Mouse (Mus musculus) heart, adult 10 weeks (tissue): ENCODE data around the gene Sprr1a. TPM values are rescaled to one million over a fixed set of nuclear protein-coding genes. Genes with fewer than 3 reads are reported as not detected.

Experiments used
- polyA plus RNA-seq: library from polyadenylated mRNA; stranded (reverse); fragments of 350-450 nt; fragmentation: Illumina TruSeq; extraction: RNeasy Lipid Tissue Mini Kit (QIAGEN cat#74804); gene quantifications from one replicate; pipeline ENCODE4 v1.2.3, GENCODE M21; 2014; ENCODE audit warnings: low read depth, low replicate concordance

The Sprr1a gene
- polyA plus RNA-seq = not detected

GRCm38 (mm10) chr3:92485863-92486262, at the start of gene Sprr1a:
TSS of gene Sprr1a (minus strand) at chr3:92485895.

GRCm38 (mm10) chr3:92534411-92534810, 48.7 kb upstream of the Sprr1a start, which contains the start of gene 2310046K23Rik:
TSS of gene 2310046K23Rik (minus strand) at chr3:92534511.

DNA sequence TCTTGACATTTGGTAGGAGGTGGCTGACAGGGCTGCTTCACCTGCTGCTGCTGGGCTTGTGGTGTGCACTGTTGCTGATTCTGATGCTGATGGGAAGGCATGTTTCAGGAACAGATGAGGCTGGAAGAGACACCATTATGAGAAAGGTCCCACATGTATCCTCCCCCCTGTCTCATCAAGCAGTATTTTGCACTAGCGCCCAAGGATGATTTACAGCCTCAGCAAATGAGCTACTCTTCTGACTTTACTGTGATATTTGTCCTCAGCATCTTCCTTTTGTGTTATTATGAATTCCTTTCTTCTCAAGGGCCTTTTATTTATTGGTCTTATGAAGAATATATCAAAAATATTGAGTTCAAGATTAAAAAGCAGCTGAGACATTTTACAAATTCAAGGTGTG, 14.7 kb upstream of the Sprr1a start, which contains the start of gene Sprr4:
Gene Sprr4 (minus strand): TSS at position 101 of the 400 bp plus-strand sequence.

DNA sequence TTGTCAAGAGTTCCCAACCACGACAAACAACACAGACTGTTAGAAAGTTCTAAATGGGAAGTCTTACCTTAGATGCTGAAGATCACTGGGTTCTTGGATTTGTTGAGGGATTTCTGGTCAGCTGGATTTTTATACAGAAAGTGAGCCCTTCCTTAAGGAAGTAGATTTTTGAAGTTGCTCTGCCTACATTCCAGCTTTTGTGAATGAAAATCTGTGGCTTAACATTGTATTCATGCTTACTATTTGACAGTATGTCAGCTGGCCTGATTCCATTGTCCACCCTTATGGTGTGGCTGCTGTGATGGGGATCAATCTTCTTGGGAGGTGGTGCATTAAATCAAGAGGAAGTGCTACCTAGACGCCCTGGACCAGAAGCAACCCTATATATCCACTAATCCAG, 27.1 kb downstream of the Sprr1a start, which contains the start of gene Sprr3:
Gene Sprr3 (minus strand): TSS at position 101 of the 400 bp plus-strand sequence.

DNA sequence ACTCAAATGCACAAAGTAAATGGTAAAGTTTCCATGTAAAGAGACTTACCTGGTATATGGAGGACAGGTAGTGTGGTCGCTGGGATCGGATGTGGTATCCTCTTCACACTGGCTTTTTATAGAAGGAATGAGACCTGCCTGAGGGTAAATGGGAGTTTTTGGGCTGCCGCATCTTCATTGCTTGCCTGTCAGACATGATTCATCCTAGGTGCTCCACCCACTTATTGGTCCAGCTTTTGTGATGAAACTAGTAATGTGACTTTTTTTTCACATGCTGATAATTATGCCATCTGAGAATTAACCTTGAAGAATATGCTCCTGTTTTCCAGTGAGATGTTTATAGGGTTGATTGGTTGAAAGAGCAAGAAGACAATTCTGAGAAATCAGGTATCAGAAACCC, 47.0 kb downstream of the Sprr1a start, which contains the start of gene Sprr1b:
Gene Sprr1b (minus strand): TSS at position 101 of the 400 bp plus-strand sequence.

Other genes with a start within 250 kb of the Sprr1a start
- gene Sprr2a3, start 200.5 kb downstream of the Sprr1a start, polyA plus RNA-seq = not detected
- gene Sprr2b, start 169.3 kb downstream of the Sprr1a start, polyA plus RNA-seq = not detected
- not detected for gene Sprr2d, start 146.8 kb downstream of the Sprr1a start, polyA plus RNA-seq
- gene Sprr2e, start 133.8 kb downstream of the Sprr1a start, polyA plus RNA-seq = not detected
- gene Sprr2f, start 120.7 kb downstream of the Sprr1a start, polyA plus RNA-seq = not detected
- not detected for gene Sprr2h, start 100.2 kb downstream of the Sprr1a start, polyA plus RNA-seq
- not detected for gene Sprr2i, start 77.9 kb downstream of the Sprr1a start, polyA plus RNA-seq
- gene Sprr2j-ps, start 67.8 kb downstream of the Sprr1a start, polyA plus RNA-seq = not detected
- gene Gm9774, start 56.5 kb downstream of the Sprr1a start, polyA plus RNA-seq = 4.6 TPM
- not detected for gene Sprr2k, start 53.3 kb downstream of the Sprr1a start, polyA plus RNA-seq
- not detected for gene Sprr1b, start 47.1 kb downstream of the Sprr1a start, polyA plus RNA-seq
- gene Sprr3, start 27.2 kb downstream of the Sprr1a start, polyA plus RNA-seq = not detected
- not detected for gene Sprr4, start 14.6 kb upstream of the Sprr1a start, polyA plus RNA-seq
- gene 2310046K23Rik, start 48.6 kb upstream of the Sprr1a start, polyA plus RNA-seq = not detected
- not detected for gene Ivl, start 87.8 kb upstream of the Sprr1a start, polyA plus RNA-seq
- not detected for gene Smcp, start 103.1 kb upstream of the Sprr1a start, polyA plus RNA-seq
- not detected for gene 2210017I01Rik, start 121.6 kb upstream of the Sprr1a start, polyA plus RNA-seq
- not detected for gene Lce6a, start 135.8 kb upstream of the Sprr1a start, polyA plus RNA-seq
- not detected for gene Lce1a1, start 162.4 kb upstream of the Sprr1a start, polyA plus RNA-seq
- gene Lce1b, start 171.0 kb upstream of the Sprr1a start, polyA plus RNA-seq = not detected
- not detected for gene Lce1a2, start 184.4 kb upstream of the Sprr1a start, polyA plus RNA-seq
- not detected for gene Lce1c, start 193.4 kb upstream of the Sprr1a start, polyA plus RNA-seq
- gene Lce1d, start 201.3 kb upstream of the Sprr1a start, polyA plus RNA-seq = not detected
- not detected for gene Lce1e, start 223.2 kb upstream of the Sprr1a start, polyA plus RNA-seq
- gene Lce1f, start 234.5 kb upstream of the Sprr1a start, polyA plus RNA-seq = not detected